Mouse (Mus musculus) limb, embryonic 12.5 days (tissue): ENCODE data around the gene Nat14. TPM values are rescaled to one million over a fixed set of nuclear protein-coding genes. Genes with fewer than 3 reads are reported as not detected.

ENCODE experiments used
- ATAC-seq: fragments of 200-750 bp; cut with Nextera tagmentation; 2 replicates; pipeline ENCODE4 v1.8.0; 2017; ENCODE audit warnings: low read depth, moderate TSS enrichment; ENCODE audit not compliant: insufficient number of reproducible peaks, insufficient read depth, low FRiP score, low TSS enrichment
- H3K27ac ChIP-seq: fragments of 300-500 bp; sonication (generic); 2 replicates; pipeline ENCODE4 v1.5.1; 2016; ENCODE audit warnings: mild to moderate bottlenecking, moderate library complexity
- H3K27me3 ChIP-seq: fragments of 300-500 bp; sonication (generic); 2 replicates; pipeline ENCODE4 v1.6.1; 2016; ENCODE audit warnings: mild to moderate bottlenecking, moderate library complexity
- H3K36me3 ChIP-seq: fragments of 300-500 bp; sonication (generic); 2 replicates; pipeline ENCODE4 v1.6.1; 2016; ENCODE audit warnings: mild to moderate bottlenecking, moderate library complexity
- H3K4me1 ChIP-seq: fragments of 300-500 bp; sonication (generic); replicated peaks from 2 replicates; pipeline ENCODE4 v1.6.1; 2016
- H3K4me2 ChIP-seq: fragments of 300-500 bp; sonication (generic); 2 replicates; pipeline ENCODE4 v1.6.1; 2016; ENCODE audit warnings: mild to moderate bottlenecking, moderate library complexity
- H3K4me3 ChIP-seq: fragments of 300-500 bp; sonication (generic); replicated peaks from 2 replicates; pipeline ENCODE4 v1.5.1; 2016; ENCODE audit warnings: mild to moderate bottlenecking
- H3K9ac ChIP-seq: fragments of 300-500 bp; sonication (generic); replicated peaks from 2 replicates; pipeline ENCODE4 v1.6.1; 2016; ENCODE audit warnings: mild to moderate bottlenecking, moderate library complexity
- H3K9me3 ChIP-seq: fragments of 300-500 bp; sonication (generic); 2 replicates; pipeline ENCODE4 v1.6.1; 2016; ENCODE audit warnings: mild to moderate bottlenecking, moderate library complexity
- WGBS: fragments of 180-500 bp; shearing (Covaris S2); methylation state at CpG from one replicate; pipeline ENCODE4 v1.1.7; 2016; 5-methylcytosine and 5-hydroxymethylcytosine counted together
- polyA plus RNA-seq: library from polyadenylated mRNA; unstranded; fragments of >200 nt; fragmentation: Nextera tagmentation; extraction: Ambion mirVana; gene quantifications from 2 replicates; pipeline ENCODE4 v1.2.1, GENCODE M21; 2016

Nat14 gene
- polyA plus RNA-seq, 1 experiment from 2014 or later: 4.4 TPM

DNA sequence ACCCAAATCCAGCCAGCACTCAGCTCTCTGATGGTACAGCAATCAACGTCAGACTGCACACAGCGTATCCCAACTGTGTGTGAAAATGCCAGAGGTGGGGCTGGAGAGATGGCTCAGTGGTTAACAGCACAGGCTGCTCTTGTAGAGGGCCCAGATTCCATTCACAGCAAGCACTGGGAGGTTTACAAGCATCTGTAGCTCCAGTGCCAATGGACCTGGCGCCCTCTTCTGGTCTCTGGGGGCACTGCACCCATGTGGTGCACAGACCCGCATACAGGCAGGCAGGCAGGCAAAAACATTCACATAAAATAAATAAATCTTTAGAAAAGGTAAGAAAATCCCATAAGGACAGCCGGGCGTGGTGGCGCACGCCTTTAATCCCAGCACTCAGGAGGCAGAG, 20.7 kb upstream of the Nat14 start:
- ATAC-seq: no peak
- H3K4me1 ChIP-seq: 0 out of 2 replicates have a peak, but pooled peaks cover 2% of the 10 kb centered on the region
- H3K27me3 ChIP-seq: peaks cover 33% of the 10 kb centered on the region
- no peak overlapping the region for H3K4me2 ChIP-seq
- H3K27ac ChIP-seq: no peak overlapping the region
- peaks cover 4% of the 10 kb centered on the region for H3K9me3 ChIP-seq
- H3K9ac ChIP-seq: no peak overlapping the region
- 49% methylated on average over 8 of the region's 8 CpGs for WGBS
- no peaks in the 10 kb centered on the region for H3K36me3 ChIP-seq
- H3K4me3 ChIP-seq: no peak overlapping the region

DNA sequence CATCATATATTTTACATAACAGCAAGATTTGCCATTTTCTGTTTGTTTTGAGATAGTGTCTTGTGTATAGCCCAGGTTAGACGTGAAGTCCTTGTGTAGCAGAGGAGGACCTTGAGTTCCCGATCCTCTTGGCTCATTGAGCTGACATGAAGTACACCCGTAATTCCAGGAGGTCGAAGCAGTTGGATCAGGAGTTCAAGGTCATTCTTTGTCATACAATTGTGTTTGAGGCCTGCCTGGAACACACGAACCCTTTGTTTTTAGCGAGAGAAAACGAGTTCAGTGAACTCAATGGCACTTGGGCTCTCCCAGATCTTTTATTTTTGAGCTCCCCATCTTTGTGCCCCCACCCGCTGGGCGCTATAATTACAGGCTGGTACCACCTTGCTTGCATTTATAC, 19.4 kb upstream of the Nat14 start:
- Histone ChIP-seq H3K36me3 (no peaks in the 10 kb centered on the region), H3K27me3 (peaks cover 33% of the 10 kb centered on the region), H3K4me3 (no peak overlapping the region), H3K27ac (no peak overlapping the region), H3K9me3 (peaks cover 4% of the 10 kb centered on the region), H3K9ac (no peak overlapping the region), H3K4me2 (no peak overlapping the region), H3K4me1 (0 out of 2 replicates have a peak, but pooled peaks cover 2% of the 10 kb centered on the region)
- WGBS: 82% methylated on average over 9 of the region's 9 CpGs
- no peak for ATAC-seq

DNA sequence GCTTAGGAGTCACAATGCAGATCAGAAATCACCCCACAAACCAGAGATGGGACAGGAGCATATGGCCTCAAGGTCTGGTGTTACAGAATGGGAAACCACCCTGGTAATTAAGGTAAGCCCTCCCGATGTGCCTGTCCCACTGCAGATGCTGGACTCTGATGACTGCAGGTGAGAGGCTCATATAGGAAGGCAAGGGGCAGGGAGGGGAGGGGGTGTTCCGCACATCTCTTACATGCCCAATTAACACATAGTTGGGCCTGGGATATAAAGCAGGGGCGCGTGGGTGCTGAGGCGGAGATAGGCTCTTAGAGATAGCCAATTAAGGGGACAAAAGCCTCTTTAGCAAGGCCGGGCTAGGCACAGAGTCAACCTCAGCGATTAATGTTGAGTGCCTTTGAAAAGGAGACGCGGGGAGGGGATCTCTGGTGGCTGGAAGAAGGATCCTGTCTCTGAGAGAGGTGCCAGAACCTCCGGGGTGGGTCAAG, 15.3 kb upstream of the Nat14 start, which contains the start of gene Gm36210:
TSS of gene Gm36210 (minus strand) at position 51 of the 485 bp plus-strand sequence.
- Histone ChIP-seq H3K4me2 (no peak within 1 kb of the TSS), H3K4me3 (no peak within 1 kb of the TSS), H3K36me3 (no peaks in the 10 kb centered on the region), H3K4me1 (no peaks in the 10 kb centered on the region; the same call in 1 of the 2 replicates), H3K27me3 (no peaks in the 10 kb centered on the region), H3K27ac (no peak within 1 kb of the TSS), H3K9ac (no peak within 1 kb of the TSS; the same call in 1 of the 2 replicates), H3K9me3 (no peaks in the 10 kb centered on the region; the same call in 1 of the 2 replicates)
- WGBS: 68% methylated on average over 10 of the region's 10 CpGs
- no peak for ATAC-seq

DNA sequence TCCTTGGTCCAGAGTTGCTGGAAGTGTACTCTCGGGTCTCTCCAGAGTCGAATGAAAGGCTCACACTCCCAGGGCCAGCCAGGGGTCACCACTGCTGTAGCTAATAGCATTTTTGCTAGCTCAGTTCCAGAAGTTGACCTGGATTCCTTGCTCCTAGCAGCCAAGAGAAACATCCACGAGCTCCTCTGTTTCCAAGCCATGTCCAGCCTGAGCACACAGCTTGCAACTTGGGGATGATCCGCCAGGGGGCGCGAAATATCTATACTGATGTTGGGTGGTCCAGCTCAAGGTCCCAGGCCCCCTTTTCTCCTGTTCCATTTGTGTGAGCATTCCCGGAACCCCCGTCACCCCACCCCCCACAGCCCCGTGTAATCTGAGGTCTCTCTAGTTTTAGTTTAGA, 10.3 kb upstream of the Nat14 start:
- no peak overlapping the region for H3K4me3 ChIP-seq
- WGBS: 37% methylated on average over 9 of the region's 9 CpGs
- no peaks in the 10 kb centered on the region for H3K27me3 ChIP-seq
- H3K9me3 ChIP-seq: no peaks in the 10 kb centered on the region
- ATAC-seq: no peak
- no peak overlapping the region for H3K4me2 ChIP-seq
- H3K9ac ChIP-seq: no peak overlapping the region
- H3K4me1 ChIP-seq: peaks cover 8% of the 10 kb centered on the region
- H3K36me3 ChIP-seq: no peaks in the 10 kb centered on the region
- no peak overlapping the region for H3K27ac ChIP-seq

DNA sequence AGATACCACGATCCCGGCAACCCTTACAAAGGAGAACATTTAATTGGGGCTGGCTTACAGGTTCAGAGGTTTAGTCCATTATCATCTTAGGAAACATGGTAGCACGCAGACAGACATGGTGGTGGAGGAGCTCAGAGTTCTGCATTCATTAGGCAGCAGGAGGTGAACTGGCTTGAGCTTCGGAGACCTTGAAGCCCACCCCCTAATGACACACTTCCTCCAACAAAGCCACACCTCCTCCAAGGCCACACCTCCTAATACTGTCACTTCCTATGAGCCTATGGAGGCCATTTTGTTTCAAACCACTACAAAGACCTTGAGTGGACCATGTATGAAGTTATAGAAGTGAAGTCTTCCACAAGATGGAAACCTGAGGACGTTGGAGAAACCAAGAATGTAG, 9.6 kb upstream of the Nat14 start:
- Histone ChIP-seq H3K9ac (no peak overlapping the region), H3K4me1 (peaks cover 14% of the 10 kb centered on the region), H3K4me3 (no peak overlapping the region), H3K4me2 (no peak overlapping the region), H3K27me3 (no peaks in the 10 kb centered on the region), H3K27ac (no peak overlapping the region), H3K9me3 (no peaks in the 10 kb centered on the region), H3K36me3 (0 out of 2 replicates have a peak, but pooled peaks cover 1% of the 10 kb centered on the region)
- ATAC-seq: no peak
- WGBS: 66% methylated on average over 5 of the region's 5 CpGs

DNA sequence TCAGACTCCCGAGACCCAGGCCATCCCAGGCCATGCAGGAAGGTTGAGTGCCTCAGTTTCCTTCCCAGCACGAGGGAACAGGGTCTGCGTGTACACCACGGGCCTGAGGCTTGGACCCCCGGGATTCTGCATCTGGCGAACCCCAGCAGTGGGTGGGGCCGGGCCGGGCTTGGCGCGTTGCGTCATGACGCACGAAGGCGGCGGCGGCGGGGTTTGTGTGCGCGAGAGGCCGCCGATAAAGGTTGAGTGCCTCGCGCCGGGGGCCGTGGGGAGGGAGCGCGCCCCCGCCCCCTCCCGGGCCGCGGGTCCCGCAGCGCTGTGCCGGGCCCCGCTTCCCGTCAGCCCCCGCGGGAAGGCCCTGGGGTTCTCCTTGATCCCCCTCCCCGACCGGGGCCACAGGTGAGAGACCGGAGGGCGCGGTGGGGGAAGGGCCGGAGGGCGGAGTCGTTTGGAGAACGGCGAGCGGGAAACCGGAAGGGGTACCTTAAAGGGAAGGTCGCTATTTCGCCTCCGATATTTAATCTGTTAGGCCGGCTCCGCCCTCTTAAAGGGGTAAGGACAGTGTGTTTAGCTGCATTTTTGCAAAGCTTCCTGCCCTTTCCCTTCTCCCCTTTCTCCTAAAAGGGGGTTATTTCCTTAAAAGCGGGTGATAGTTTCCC, 6.7 kb upstream of the Nat14 start, which contains the start of gene Zfp628:
TSS of gene Zfp628 (plus strand) at position 211 of the 659 bp plus-strand sequence.
- WGBS: under 1% methylated on average over 54 of the region's 56 CpGs
- peak within 1 kb of the TSS; percentile 87 for H3K4me2 ChIP-seq
- ATAC-seq: peak; percentile 82
- peaks cover 14% of the 10 kb centered on the region for H3K4me1 ChIP-seq
- peaks cover 30% of the 10 kb centered on the region for H3K36me3 ChIP-seq
- peak within 1 kb of the TSS; percentile 88 for H3K9ac ChIP-seq
- H3K4me3 ChIP-seq: peak within 1 kb of the TSS; percentile 62
- H3K27me3 ChIP-seq: no peaks in the 10 kb centered on the region
- H3K9me3 ChIP-seq: no peaks in the 10 kb centered on the region
- peak within 1 kb of the TSS; percentile 98 for H3K27ac ChIP-seq

DNA sequence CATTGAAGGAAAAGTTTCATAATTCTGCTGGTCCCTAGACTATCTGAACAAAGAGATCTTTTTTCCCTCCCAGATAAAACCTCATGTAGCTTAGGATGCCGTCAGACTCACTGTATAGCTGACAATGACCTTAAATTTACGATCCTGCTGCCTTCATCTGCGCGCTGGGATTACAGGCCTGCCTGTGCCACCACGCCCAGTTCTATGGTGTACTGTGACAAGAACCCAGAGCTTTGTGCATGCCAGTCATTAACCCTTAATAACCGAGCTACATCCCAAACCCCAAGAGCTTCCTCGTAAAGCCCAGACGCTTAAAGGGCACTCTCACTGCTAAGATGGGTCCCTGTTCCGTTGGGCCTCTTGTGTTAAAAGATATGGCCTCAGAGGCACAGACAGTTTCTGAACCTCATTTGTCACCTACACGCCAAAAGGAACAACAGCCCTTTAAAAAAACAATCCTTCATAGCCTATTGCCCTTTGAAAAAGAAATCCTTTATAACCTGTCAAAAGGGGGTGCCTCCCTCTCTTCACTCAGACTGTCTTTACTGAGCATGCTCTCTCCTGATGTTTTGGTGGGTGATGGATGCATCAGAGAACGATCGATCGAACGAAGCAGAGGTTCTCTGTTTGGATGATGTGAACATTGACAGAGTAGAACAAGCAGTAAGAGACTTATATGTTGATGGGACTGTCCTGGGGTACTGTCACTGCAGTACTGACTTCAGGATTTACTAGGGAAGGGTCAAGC, 6.0 kb upstream of the Nat14 start:
- peak overlapping the region; percentile 87 for H3K4me2 ChIP-seq
- 18% methylated on average over 14 of the region's 14 CpGs for WGBS
- H3K4me1 ChIP-seq: peaks cover 18% of the 10 kb centered on the region
- H3K9me3 ChIP-seq: no peaks in the 10 kb centered on the region
- ATAC-seq: peak; percentile 13
- no peaks in the 10 kb centered on the region for H3K27me3 ChIP-seq
- peaks cover 37% of the 10 kb centered on the region for H3K36me3 ChIP-seq
- H3K9ac ChIP-seq: peak overlapping the region; percentile 88
- H3K27ac ChIP-seq: peak overlapping the region; percentile 98
- peak overlapping the region; percentile 62 for H3K4me3 ChIP-seq

DNA sequence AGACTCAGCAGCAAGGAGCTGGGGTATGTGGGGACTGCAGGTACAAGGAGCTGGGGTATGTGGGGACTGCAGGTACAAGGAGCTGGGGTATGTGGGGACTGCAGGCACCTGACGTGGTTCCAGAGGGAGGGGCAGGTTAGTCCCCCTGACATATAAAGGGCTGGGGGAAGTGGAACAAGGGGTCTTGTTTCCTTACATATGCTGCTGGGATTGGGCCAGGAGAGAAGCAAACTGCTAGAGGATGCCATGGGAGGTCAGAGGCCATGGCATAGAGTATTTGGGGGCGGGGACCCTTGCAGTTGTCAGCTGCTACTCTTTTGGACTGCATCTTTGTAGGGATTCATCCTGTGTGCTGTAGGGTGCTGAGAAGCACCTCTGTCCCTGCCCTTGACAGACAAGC, 4.3 kb upstream of the Nat14 start:
- peaks cover 34% of the 10 kb centered on the region for H3K4me1 ChIP-seq
- 93% methylated on average over 2 of the region's 2 CpGs for WGBS

DNA sequence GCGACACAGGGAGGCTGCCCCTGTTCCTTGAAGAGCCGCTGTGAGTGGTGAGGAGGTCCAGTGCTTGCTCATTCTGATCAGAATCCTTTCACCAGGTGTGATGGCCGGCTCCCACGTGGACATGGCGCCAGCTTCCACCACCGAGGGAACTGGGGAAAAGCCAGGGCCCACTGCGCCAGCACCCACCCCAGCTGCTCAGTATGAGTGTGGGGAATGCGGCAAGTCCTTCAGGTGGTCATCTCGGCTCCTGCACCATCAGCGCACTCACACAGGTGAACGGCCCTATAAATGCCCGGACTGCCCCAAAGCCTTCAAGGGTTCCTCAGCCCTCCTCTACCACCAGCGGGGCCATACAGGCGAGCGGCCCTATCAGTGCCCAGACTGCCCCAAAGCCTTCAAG, 3.1 kb upstream of the Nat14 start:
- Histone ChIP-seq H3K4me1 (peaks cover 46% of the 10 kb centered on the region), H3K36me3 (peaks cover 47% of the 10 kb centered on the region), H3K9me3 (no peaks in the 10 kb centered on the region), H3K27me3 (no peaks in the 10 kb centered on the region), H3K9ac (no peak overlapping the region), H3K27ac (no peak overlapping the region), H3K4me3 (no peak overlapping the region), H3K4me2 (no peak overlapping the region)
- WGBS: 93% methylated on average over 15 of the region's 15 CpGs
- ATAC-seq: no peak

More for the DNA sequence above, 4.3 kb upstream of the Nat14 start:
- Histone ChIP-seq H3K27me3 (no peaks in the 10 kb centered on the region), H3K36me3 (peaks cover 47% of the 10 kb centered on the region), H3K4me2 (0 out of 2 replicates have a peak overlapping the region, but pooled peaks have one; percentile 87), H3K9me3 (no peaks in the 10 kb centered on the region), H3K9ac (no peak overlapping the region), H3K27ac (no peak overlapping the region), H3K4me3 (no peak overlapping the region)
- no peak for ATAC-seq

DNA sequence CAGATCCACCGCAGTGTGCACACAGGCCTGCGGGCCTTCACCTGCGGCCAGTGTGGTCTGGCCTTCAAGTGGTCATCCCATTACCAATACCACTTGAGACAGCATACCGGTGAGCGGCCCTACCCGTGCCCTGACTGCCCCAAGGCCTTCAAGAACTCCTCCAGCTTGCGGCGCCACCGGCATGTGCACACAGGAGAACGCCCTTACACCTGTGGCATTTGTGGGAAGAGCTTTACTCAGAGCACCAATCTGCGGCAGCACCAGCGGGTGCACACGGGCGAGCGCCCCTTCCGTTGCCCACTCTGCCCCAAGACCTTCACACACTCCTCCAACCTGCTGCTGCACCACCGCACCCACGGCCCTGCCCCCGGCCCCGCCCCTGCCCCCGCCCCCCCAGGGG, 2.7 kb upstream of the Nat14 start:
- no peak overlapping the region for H3K4me2 ChIP-seq
- no peaks in the 10 kb centered on the region for H3K27me3 ChIP-seq
- H3K36me3 ChIP-seq: peaks cover 47% of the 10 kb centered on the region
- no peak overlapping the region for H3K4me3 ChIP-seq
- no peak overlapping the region for H3K9ac ChIP-seq
- no peak overlapping the region for H3K27ac ChIP-seq
- H3K9me3 ChIP-seq: no peaks in the 10 kb centered on the region
- WGBS: 82% methylated on average over 21 of the region's 21 CpGs
- no peak for ATAC-seq
- peaks cover 50% of the 10 kb centered on the region for H3K4me1 ChIP-seq

DNA sequence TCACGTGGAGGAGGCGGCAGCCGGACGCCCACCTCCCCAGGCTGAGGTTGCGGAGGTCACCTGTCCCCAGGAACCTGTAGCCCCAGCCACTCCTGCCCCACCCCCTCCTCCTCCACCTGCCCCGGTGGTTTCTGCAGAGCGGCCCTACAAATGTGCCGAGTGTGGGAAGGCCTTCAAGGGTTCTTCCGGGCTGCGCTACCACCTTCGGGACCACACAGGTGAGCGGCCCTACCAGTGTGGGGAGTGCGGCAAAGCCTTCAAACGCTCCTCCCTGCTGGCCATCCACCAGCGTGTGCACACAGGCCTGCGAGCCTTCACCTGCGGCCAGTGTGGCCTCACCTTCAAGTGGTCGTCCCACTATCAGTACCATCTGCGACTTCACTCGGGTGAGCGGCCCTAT, 1.9 kb upstream of the Nat14 start:
- Histone ChIP-seq H3K4me3 (no peak overlapping the region), H3K27ac (no peak overlapping the region), H3K9ac (peak overlapping the region; percentile 23; the same call in 1 of the 2 replicates), H3K27me3 (no peaks in the 10 kb centered on the region), H3K4me1 (peaks cover 59% of the 10 kb centered on the region), H3K36me3 (peaks cover 47% of the 10 kb centered on the region), H3K9me3 (no peaks in the 10 kb centered on the region), H3K4me2 (no peak overlapping the region)
- no peak for ATAC-seq
- WGBS: 89% methylated on average over 21 of the region's 21 CpGs
